Mouse (Mus musculus) heart, embryonic 15.5 days (tissue): ENCODE results near the gene Trib3. TPM values are rescaled to one million over a fixed set of nuclear protein-coding genes. Genes with fewer than 3 reads are reported as not detected.
A peak's percentile ranks its signal among the peaks of the same experiment; 100 is the strongest.
"Not testable (repeated sequence)": the region's sequence is repeated elsewhere in the genome, so short reads cannot be mapped to it uniquely, and the experiment has no call there.

ENCODE experiments used
- ATAC-seq: fragments of 200-750 bp; cut with Nextera tagmentation; replicated peaks from 2 replicates; pipeline ENCODE4 v1.8.0; 2017; ENCODE audit warnings: low read depth, moderate TSS enrichment; ENCODE audit not compliant: insufficient number of reproducible peaks, insufficient read depth, low FRiP score
- H3K27ac ChIP-seq: fragments of 300-500 bp; sonication (generic); 2 replicates; pipeline ENCODE4 v1.5.1; 2015; ENCODE audit warnings: mild to moderate bottlenecking, inconsistent platforms
- H3K27me3 ChIP-seq: fragments of 300-500 bp; sonication (generic); 2 replicates; pipeline ENCODE4 v1.6.1; 2015; ENCODE audit warnings: inconsistent platforms
- H3K36me3 ChIP-seq: fragments of 300-500 bp; sonication (generic); 2 replicates; pipeline ENCODE4 v1.6.1; 2015; ENCODE audit warnings: mild to moderate bottlenecking, inconsistent platforms
- H3K4me1 ChIP-seq: fragments of 300-500 bp; sonication (generic); replicated peaks from 2 replicates; pipeline ENCODE4 v1.6.1; 2015; ENCODE audit warnings: inconsistent platforms
- H3K4me2 ChIP-seq: fragments of 300-500 bp; sonication (generic); 2 replicates; pipeline ENCODE4 v1.6.1; 2015; ENCODE audit warnings: inconsistent platforms, mild to moderate bottlenecking, moderate library complexity
- H3K4me3 ChIP-seq: fragments of 300-500 bp; sonication (generic); 2 replicates; pipeline ENCODE4 v1.5.1; 2015; ENCODE audit warnings: mild to moderate bottlenecking, inconsistent platforms
- H3K9ac ChIP-seq: fragments of 300-500 bp; sonication (generic); 2 replicates; pipeline ENCODE4 v1.6.1; 2015; ENCODE audit warnings: mild to moderate bottlenecking, inconsistent platforms
- H3K9me3 ChIP-seq: fragments of 300-500 bp; sonication (generic); replicated peaks from 2 replicates; pipeline ENCODE4 v1.6.1; 2016; ENCODE audit warnings: inconsistent platforms
- WGBS: fragments of 180-500 bp; shearing (Covaris S2); methylation state at CpG from one replicate; pipeline ENCODE4 v1.1.7; 2015; ENCODE audit warnings: mixed read lengths; 5-methylcytosine and 5-hydroxymethylcytosine counted together
- polyA plus RNA-seq: library from polyadenylated mRNA; unstranded; fragments of >200 nt; fragmentation: Nextera tagmentation; extraction: Ambion mirVana; gene quantifications from 2 replicates; pipeline ENCODE4 v1.2.1, GENCODE M21; 2015

The Trib3 gene
- polyA plus RNA-seq, 1 experiment from 2014 or later, result 3.1 TPM

DNA sequence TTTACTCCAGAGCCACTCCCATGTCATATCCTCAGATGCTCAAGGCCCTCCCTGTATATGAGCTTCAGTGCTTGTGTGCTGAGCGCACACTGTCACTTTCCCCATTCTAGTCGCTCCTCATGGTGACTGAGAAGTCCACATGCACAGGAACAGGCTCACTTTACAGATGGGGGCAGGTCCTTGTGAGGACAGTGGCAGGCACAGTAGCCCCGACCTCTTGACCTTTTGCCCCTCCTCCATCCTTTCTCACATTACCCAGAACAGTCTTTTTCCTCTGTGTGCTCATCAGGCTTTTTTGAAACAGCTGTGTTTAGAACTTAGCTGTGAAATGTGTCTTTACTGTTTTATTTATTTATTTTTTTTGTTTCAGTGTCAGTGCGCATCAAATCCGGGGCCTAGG is 40.1 kb downstream of the Trib3 start:
- Histone ChIP-seq H3K36me3 (peaks cover 65% of the 10 kb centered on the region), H3K4me1 (0 out of 2 replicates have a peak, but pooled peaks cover 3% of the 10 kb centered on the region), H3K27me3 (no peaks in the 10 kb centered on the region), H3K9ac (no peak overlapping the region), H3K4me3 (no peak overlapping the region), H3K9me3 (no peaks in the 10 kb centered on the region), H3K4me2 (no peak overlapping the region), H3K27ac (no peak overlapping the region)
- ATAC-seq, result no peak
- WGBS, result 71% methylated on average over 5 of the region's 5 CpGs

DNA sequence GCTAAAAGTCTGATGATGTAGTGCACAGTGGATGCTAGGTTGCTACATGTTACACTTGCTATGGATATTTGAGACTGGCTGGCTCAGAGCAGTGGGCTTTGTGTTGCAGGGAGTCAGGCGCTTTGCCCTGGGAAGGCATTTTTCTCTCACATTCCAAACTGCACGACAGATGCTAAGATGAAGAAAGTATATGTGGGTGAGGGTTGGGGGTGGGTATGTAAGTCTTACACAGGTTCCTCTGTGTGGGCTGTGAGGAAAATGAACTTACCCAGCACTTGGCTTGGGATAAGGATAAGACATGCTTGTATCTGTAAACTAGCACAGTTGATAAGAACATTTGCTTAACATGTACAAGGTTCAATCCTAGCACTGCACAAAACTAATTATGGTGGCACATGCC is 41.0 kb downstream of the Trib3 start:
- peaks cover 9% of the 10 kb centered on the region for H3K4me1 ChIP-seq
- no peak overlapping the region for H3K27ac ChIP-seq
- ATAC-seq, result no peak
- no peaks in the 10 kb centered on the region for H3K27me3 ChIP-seq
- no peak overlapping the region for H3K9ac ChIP-seq
- H3K4me2 ChIP-seq, result no peak overlapping the region
- 73% methylated on average over 2 of the region's 2 CpGs for WGBS
- H3K9me3 ChIP-seq, result no peaks in the 10 kb centered on the region
- H3K36me3 ChIP-seq, result peaks cover 55% of the 10 kb centered on the region
- no peak overlapping the region for H3K4me3 ChIP-seq

DNA sequence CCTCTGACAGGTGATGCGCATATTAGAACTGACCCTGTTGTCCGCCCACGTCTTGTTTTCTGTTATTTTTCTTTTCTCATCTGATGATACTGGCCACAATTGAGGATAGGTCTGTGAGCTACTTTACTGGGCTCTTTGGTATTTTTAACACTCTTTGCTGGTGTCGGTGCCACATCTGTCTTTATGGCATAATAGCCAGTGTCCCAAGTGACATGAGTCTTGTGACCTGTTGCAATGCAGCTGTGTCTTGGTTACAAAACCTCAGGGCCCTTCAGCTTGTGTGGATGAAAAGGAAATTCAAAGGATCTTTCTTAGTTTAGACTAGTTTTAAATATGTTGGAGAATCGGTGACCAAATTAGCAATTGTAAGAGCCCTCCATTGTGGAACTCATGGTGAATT is 49.3 kb downstream of the Trib3 start:
- Histone ChIP-seq H3K4me3 (peak overlapping the region; percentile 88), H3K9me3 (no peaks in the 10 kb centered on the region), H3K36me3 (no peaks in the 10 kb centered on the region), H3K27me3 (no peaks in the 10 kb centered on the region), H3K4me1 (peaks cover 31% of the 10 kb centered on the region), H3K4me2 (peak overlapping the region; percentile 74), H3K27ac (0 out of 2 replicates have a peak overlapping the region, but pooled peaks have one; percentile 94), H3K9ac (peak overlapping the region; percentile 94)
- WGBS, result 28% methylated on average over 5 of the region's 5 CpGs
- no peak for ATAC-seq

DNA sequence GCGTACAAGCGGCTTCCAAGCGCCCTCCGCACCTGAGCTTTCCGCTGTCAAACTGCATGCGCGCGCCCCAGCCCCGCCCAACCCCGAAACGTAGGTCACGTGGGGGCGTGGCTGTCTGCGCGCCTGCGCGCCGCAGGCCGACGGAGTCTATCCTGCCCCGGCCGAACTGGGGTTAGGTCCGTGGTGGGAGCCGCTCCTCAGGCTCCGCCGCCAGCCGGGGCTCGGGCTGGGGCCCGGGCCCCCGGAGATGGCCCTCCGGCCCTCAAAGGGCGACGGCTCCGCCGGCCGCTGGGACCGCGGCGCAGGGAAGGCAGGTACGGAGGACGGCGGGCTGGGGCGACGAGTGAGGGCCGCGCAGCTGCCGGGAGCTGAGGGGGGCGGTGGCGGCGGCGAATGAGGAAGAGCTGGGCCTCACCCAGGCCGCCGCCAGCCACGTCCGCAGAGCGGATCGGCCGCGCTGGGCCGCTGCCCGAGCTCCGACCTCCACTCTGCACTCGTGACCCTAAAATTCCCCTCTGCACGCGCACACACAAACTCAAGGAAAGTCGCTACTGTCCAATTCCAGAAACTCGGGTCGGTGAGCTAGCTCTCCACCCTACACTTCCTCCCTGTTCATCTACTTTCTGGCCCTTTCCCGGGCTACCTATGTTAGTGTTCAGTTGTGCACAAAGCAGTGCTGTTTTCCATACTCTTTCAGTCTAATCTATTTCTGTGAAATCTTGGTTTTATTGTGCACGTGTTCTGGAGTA is 49.9 kb downstream of the Trib3 start, which contains the start of gene Tbc1d20:
Tbc1d20 (plus strand) TSS at position 102 of the 749 bp plus-strand sequence.
- peak within 1 kb of the TSS; percentile 94 for H3K27ac ChIP-seq
- no peaks in the 10 kb centered on the region for H3K9me3 ChIP-seq
- no peaks in the 10 kb centered on the region for H3K27me3 ChIP-seq
- peaks cover 31% of the 10 kb centered on the region for H3K4me1 ChIP-seq
- under 1% methylated on average over 68 of the region's 70 CpGs for WGBS
- no peaks in the 10 kb centered on the region for H3K36me3 ChIP-seq
- H3K9ac ChIP-seq, result peak within 1 kb of the TSS; percentile 94
- peak within 1 kb of the TSS; percentile 74 for H3K4me2 ChIP-seq
- peak within 1 kb of the TSS; percentile 88 for H3K4me3 ChIP-seq
- ATAC-seq, result peak; percentile 99

DNA sequence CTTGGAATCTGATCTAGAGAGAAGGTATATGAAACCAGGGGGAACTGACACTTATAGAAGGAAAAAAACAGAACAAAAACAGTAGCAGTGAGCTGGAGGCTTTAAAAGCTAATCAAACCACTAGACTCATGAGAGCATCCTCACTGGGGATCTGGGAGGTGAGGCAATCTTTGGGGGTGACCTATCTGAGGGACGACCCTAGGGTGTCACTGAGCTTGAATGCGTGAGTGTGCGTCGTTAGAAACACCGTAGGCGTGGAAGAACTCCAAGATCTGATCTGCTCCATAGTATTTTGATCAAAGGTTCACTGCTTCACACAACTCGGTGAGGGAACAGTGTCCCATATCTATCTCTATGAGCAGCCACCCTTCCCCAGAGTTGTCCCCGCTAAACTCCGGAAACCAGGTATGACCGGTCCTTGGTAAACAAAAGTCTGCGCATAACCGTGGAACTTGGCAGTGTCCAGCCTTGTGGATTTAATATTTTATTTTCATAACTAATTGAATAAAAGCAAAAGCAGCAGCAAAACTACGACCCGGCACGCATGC is 50.6 kb downstream of the Trib3 start:
- Histone ChIP-seq H3K4me1 (peaks cover 26% of the 10 kb centered on the region), H3K36me3 (no peaks in the 10 kb centered on the region), H3K4me3 (peak overlapping the region; percentile 88), H3K4me2 (peak overlapping the region; percentile 74), H3K9me3 (no peaks in the 10 kb centered on the region), H3K27me3 (no peaks in the 10 kb centered on the region), H3K27ac (no peak overlapping the region), H3K9ac (peak overlapping the region; percentile 94)
- ATAC-seq, result peak; percentile 32
- WGBS, result under 1% methylated on average over 15 of the region's 15 CpGs

DNA sequence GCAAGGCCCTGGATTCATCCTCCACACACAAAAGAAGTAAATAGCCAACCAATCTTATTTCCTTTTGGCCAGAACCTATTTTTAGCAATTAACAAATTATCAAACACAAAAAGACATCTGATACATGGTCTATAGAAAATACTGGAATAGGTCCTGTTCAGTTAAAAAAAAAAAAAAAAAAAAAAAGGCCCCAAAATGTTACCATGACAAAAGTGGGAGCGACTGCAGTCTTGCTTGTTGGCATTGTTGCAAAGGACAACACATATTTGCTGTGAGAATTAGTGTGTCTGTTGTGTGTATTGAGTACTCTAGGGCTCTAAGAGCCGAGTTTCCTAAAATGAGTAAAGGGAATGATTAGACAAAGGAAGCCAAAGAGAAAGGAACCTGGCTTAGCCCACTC is 51.4 kb downstream of the Trib3 start:
- Histone ChIP-seq H3K4me3 (no peak overlapping the region), H3K27me3 (no peaks in the 10 kb centered on the region), H3K4me1 (peaks cover 20% of the 10 kb centered on the region), H3K36me3 (no peaks in the 10 kb centered on the region), H3K27ac (no peak overlapping the region), H3K9me3 (no peaks in the 10 kb centered on the region), H3K4me2 (no peak overlapping the region), H3K9ac (no peak overlapping the region)
- WGBS, result 54% methylated on average over 2 of the region's 2 CpGs
- no peak for ATAC-seq

DNA sequence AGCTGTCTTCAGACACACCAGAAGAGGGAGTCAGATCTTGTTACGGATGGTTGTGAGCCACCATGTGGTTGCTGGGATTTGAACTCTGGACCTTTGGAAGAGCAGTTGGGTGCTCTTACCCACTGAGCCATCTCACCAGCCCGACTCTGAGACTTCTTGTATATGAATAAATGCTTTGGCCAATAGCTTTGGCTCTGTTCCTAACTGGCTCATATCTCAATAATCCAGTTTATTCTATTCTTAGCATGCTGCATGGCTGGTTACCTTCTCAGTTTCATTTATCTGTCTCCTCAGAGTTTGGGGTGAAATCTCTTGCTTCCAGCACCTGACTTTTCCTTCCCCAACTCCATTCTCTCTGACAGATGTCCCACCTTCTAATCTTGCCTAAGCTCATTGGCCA is 54.2 kb downstream of the Trib3 start:
- peaks cover 15% of the 10 kb centered on the region for H3K36me3 ChIP-seq
- H3K4me1 ChIP-seq, H3K4me3 ChIP-seq, H3K9me3 ChIP-seq, H3K9ac ChIP-seq, H3K4me2 ChIP-seq, H3K27ac ChIP-seq, H3K27me3 ChIP-seq, ATAC-seq: not testable (repeated sequence)
- WGBS, result 66% methylated on average over 2 of the region's 2 CpGs

DNA sequence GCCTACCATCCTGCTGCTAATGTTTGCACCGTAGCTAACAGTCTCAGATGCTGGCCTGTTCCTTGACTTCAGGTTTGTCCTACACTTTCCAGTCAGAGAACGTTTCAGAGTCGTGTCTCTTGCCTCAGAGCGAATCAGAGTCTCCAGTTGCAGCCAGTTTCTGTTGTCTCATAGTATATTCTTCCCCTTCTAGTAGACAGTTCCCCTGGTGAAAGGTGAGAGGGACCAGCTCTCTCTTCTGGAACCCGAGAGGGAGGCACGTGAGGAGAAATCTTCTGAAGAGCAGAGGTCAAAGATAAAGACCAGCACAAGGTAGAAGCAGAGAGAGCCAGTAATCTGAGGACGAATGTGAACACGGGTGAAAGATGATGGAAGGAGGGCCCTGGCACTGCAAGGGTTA is 55.8 kb downstream of the Trib3 start:
- Histone ChIP-seq H3K36me3 (peaks cover 31% of the 10 kb centered on the region), H3K27ac (no peak overlapping the region), H3K9ac (no peak overlapping the region), H3K4me2 (no peak overlapping the region), H3K27me3 (no peaks in the 10 kb centered on the region), H3K9me3 (no peaks in the 10 kb centered on the region), H3K4me1 (peaks cover under 1% of the 10 kb centered on the region), H3K4me3 (no peak overlapping the region)
- WGBS, result 61% methylated on average over 8 of the region's 8 CpGs
- no peak for ATAC-seq

DNA sequence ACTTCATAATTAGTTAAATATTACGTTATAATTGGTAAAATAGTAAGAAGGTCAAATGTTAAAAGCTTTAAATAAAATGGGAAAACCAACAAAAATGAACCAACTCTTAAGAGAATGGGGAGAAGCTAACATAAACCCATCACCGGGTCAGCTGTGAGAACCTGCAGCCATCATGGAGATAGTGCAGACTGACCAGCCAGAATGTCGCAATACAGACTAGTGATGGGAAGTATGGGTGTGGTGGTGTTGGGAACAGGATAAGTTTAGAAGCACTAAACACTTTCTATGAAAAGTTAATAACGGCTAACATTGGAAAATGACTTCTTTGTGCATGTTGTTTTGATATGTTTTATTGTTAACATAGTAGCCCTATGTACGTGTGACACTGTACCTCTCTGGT is 56.3 kb downstream of the Trib3 start:
- no peak overlapping the region for H3K4me3 ChIP-seq
- WGBS, result 88% methylated on average over 5 of the region's 5 CpGs
- no peaks in the 10 kb centered on the region for H3K4me1 ChIP-seq
- no peak for ATAC-seq
- no peaks in the 10 kb centered on the region for H3K9me3 ChIP-seq
- no peak overlapping the region for H3K27ac ChIP-seq
- peaks cover 36% of the 10 kb centered on the region for H3K36me3 ChIP-seq
- no peaks in the 10 kb centered on the region for H3K27me3 ChIP-seq
- no peak overlapping the region for H3K9ac ChIP-seq
- H3K4me2 ChIP-seq, result no peak overlapping the region

Other genes starting within 250 kb of the Trib3 start
- gene Srxn1, start 238.5 kb downstream of the Trib3 start, polyA plus RNA-seq, result 5.3 and 10.3 TPM in 2 replicates
- 14.1 and 14.3 TPM in 2 replicates for gene Tcf15, start 200.5 kb downstream of the Trib3 start, polyA plus RNA-seq
- gene Csnk2a1, start 117.2 kb downstream of the Trib3 start, polyA plus RNA-seq, result 57.9 and 74.6 TPM in 2 replicates
- gene Tbc1d20, start 50.2 kb downstream of the Trib3 start, polyA plus RNA-seq, result 28.8 and 35.4 TPM in 2 replicates
- 54.3 and 79.1 TPM in 2 replicates for gene Rbck1, start 11.4 kb downstream of the Trib3 start, polyA plus RNA-seq
- 1.6 and 2.1 TPM in 2 replicates for gene Nrsn2, start 32.6 kb upstream of the Trib3 start, polyA plus RNA-seq
- 6.5 and 7.0 TPM in 2 replicates for gene Sox12, start 54.0 kb upstream of the Trib3 start, polyA plus RNA-seq
- 30.8 and 31.7 TPM in 2 replicates for gene Zcchc3, start 71.0 kb upstream of the Trib3 start, polyA plus RNA-seq
- gene 6820408C15Rik, start 71.6 kb upstream of the Trib3 start, polyA plus RNA-seq, result 2.0 and 2.4 TPM in 2 replicates
- gene Defb23, start 120.6 kb upstream of the Trib3 start, polyA plus RNA-seq, result not detected in 2 replicates
- not detected in 2 replicates for gene Defb20, start 133.0 kb upstream of the Trib3 start, polyA plus RNA-seq
- gene Defb22, start 146.1 kb upstream of the Trib3 start, polyA plus RNA-seq, result not detected in 2 replicates
- gene Defb26, start 167.7 kb upstream of the Trib3 start, polyA plus RNA-seq, result not detected in 2 replicates
- not detected in 2 replicates for gene Defb28, start 174.2 kb upstream of the Trib3 start, polyA plus RNA-seq
- not detected in 2 replicates for gene Defb29, start 196.1 kb upstream of the Trib3 start, polyA plus RNA-seq
- gene Gm17416, start 225.3 kb upstream of the Trib3 start, polyA plus RNA-seq, result not detected in 2 replicates
- gene Defb21, start 228.7 kb upstream of the Trib3 start, polyA plus RNA-seq, result not detected in 2 replicates
- 0.57 and 0.88 TPM in 2 replicates for gene Defb19, start 236.3 kb upstream of the Trib3 start, polyA plus RNA-seq